Mouse (Mus musculus): ENCODE measurements around the gene Sgms2.

- TF ChIP-seq CTCF (IDR thresholded peaks at IDR 0.05; ENCODE audit: low read depth) (no peak), EP300 (optimal IDR thresholded peaks at IDR 0.05) (no peak)
These were observed 126.4 kb downstream of the Sgms2 start for GRCm38 (mm10) chr3:131364632-131365446.
